Mouse (Mus musculus): ENCODE results near the gene Mlx.

Mlx gene

GRCm38 (mm10) chr11:101065002-101065401 is 22.1 kb upstream of the Mlx start:
- DNase-seq (ENCODE audit: low spot score): peak; percentile 77

GRCm38 (mm10) chr11:101066549-101067412 is 20.3 kb upstream of the Mlx start:
- peak; percentile 69 for DNase-seq (ENCODE audit: low spot score)

- peak; percentile 95 for DNase-seq (ENCODE audit: low spot score)
These were observed 17.5 kb upstream of the Mlx start, which contains the start of gene Naglu for GRCm38 (mm10) chr11:101069391-101070188. Naglu (plus strand) TSS chr11:101070012.

GRCm38 (mm10) chr11:101070189-101070527 is 16.9 kb upstream of the Mlx start:
- DNase-seq (ENCODE audit: low spot score): no peak

GRCm38 (mm10) chr11:101070987-101071386 is 16.1 kb upstream of the Mlx start:
- DNase-seq (ENCODE audit: low spot score): no peak

- DNase-seq (ENCODE audit: low spot score): no peak
These were observed 15.2 kb upstream of the Mlx start for GRCm38 (mm10) chr11:101071810-101072428.

- peak; percentile 83 for DNase-seq (ENCODE audit: low spot score)
These were observed 9.0 kb upstream of the Mlx start, which contains the start of gene Hsd17b1 for GRCm38 (mm10) chr11:101078121-101078520. Hsd17b1 (plus strand) TSS chr11:101078411.

- no peak for DNase-seq (ENCODE audit: low spot score)
These were observed 7.3 kb upstream of the Mlx start for GRCm38 (mm10) chr11:101079746-101080145.

- no peak for DNase-seq (ENCODE audit: low spot score)
These were observed 6.7 kb upstream of the Mlx start for GRCm38 (mm10) chr11:101080421-101080820.

- DNase-seq (ENCODE audit: low spot score): no peak
These were observed 5.4 kb upstream of the Mlx start for GRCm38 (mm10) chr11:101081659-101082058.

GRCm38 (mm10) chr11:101082208-101083082 is 4.6 kb upstream of the Mlx start, which contains the start of gene Coasy:
Coasy (plus strand) TSS chr11:101082565.
- DNase-seq (ENCODE audit: low spot score): peak; percentile 80

GRCm38 (mm10) chr11:101083083-101083697 is 3.9 kb upstream of the Mlx start:
- no peak for DNase-seq (ENCODE audit: low spot score)

- no peak for DNase-seq (ENCODE audit: low spot score)
These were observed 2.8 kb upstream of the Mlx start for GRCm38 (mm10) chr11:101084246-101084645.

- DNase-seq (ENCODE audit: low spot score): no peak
These were observed 2.3 kb upstream of the Mlx start for GRCm38 (mm10) chr11:101084811-101085210.

GRCm38 (mm10) chr11:101085617-101086322 is 1.3 kb upstream of the Mlx start:
- no peak for DNase-seq (ENCODE audit: low spot score)

- no peak for DNase-seq (ENCODE audit: low spot score)
These were observed 778 bp upstream of the Mlx start for GRCm38 (mm10) chr11:101086323-101086674.

- no peak for DNase-seq (ENCODE audit: low spot score)
These were observed 592 bp downstream of the Mlx start for GRCm38 (mm10) chr11:101087682-101088055.

GRCm38 (mm10) chr11:101089931-101090330 is 2.9 kb downstream of the Mlx start:
- DNase-seq (ENCODE audit: low spot score): no peak

GRCm38 (mm10) chr11:101094930-101095313 is 7.8 kb downstream of the Mlx start:
- DNase-seq (ENCODE audit: low spot score): no peak

- peak; percentile 90 for DNase-seq (ENCODE audit: low spot score)
These were observed 8.4 kb downstream of the Mlx start, which contains the start of gene Psmc3ip for GRCm38 (mm10) chr11:101095314-101096024. Psmc3ip (minus strand) TSS chr11:101095436.
